ENCODE assay signal across 8 mouse cellular contexts in genomic region chr9:45115706-45116105, GRCm38 (mm10). TPM values are rescaled to one million over a fixed set of nuclear protein-coding genes. Genes with fewer than 3 reads are reported as not detected.
DNase-seq lines count a peak whose midpoint lies in the region; ATAC-seq lines count a peak whose summit lies in the region.

No protein-coding gene starts in this region.

- no peak for DNase-seq in heart, embryonic 10.5 days (ENCODE audit: low spot score)
- no peak for DNase-seq in heart, postnatal 36 days
- peak; percentile 75 for DNase-seq in ES-CJ7 (ENCODE audit: low read depth, low spot score)
- peak; percentile 79 for DNase-seq in embryonic facial prominence, embryonic 10.5 days (ENCODE audit: low spot score)
- no peak for DNase-seq in liver, embryonic 13.5 days
- DNase-seq in right cerebral cortex, postnatal 14 days: peak; percentile 59
- DNase-seq in spleen, postnatal 14 days (ENCODE audit: low spot score in 2 of 2): no peak

- 0 out of 2 replicates have a peak overlapping the region, but pooled peaks have one; percentile 29 for H3K9ac ChIP-seq in intestine, embryonic 15.5 days
- no peak overlapping the region for H3K9ac ChIP-seq in liver, embryonic 13.5 days

- peak overlapping the region; percentile 64 for H3K27ac ChIP-seq in heart, embryonic 10.5 days
- peak overlapping the region; percentile 84 for H3K27ac ChIP-seq in embryonic facial prominence, embryonic 10.5 days (replicated peaks)
- no peak overlapping the region for H3K27ac ChIP-seq in intestine, embryonic 15.5 days
- H3K27ac ChIP-seq in liver, embryonic 13.5 days: no peak overlapping the region

- H3K36me3 ChIP-seq in heart, embryonic 10.5 days: no peaks in the 10 kb centered on the region
- H3K36me3 ChIP-seq in embryonic facial prominence, embryonic 10.5 days (replicated peaks): no peaks in the 10 kb centered on the region
- no peaks in the 10 kb centered on the region for H3K36me3 ChIP-seq in intestine, embryonic 15.5 days
- H3K36me3 ChIP-seq in liver, embryonic 13.5 days: no peaks in the 10 kb centered on the region

- intact Hi-C loops in heart, postnatal 36 days (cut with DNase I): no loop called here

- 7% methylated on average over 14 of the region's 14 CpGs for WGBS in heart, embryonic 10.5 days
- WGBS in embryonic facial prominence, embryonic 10.5 days: 3% methylated on average over 14 of the region's 14 CpGs
- WGBS in intestine, embryonic 15.5 days: 3% methylated on average over 14 of the region's 14 CpGs
- 5% methylated on average over 14 of the region's 14 CpGs for WGBS in liver, embryonic 13.5 days (ENCODE audit: insufficient replicate concordance)

- H3K4me1 ChIP-seq in heart, embryonic 10.5 days: peaks cover 20% of the 10 kb centered on the region
- peaks cover 43% of the 10 kb centered on the region for H3K4me1 ChIP-seq in embryonic facial prominence, embryonic 10.5 days
- peaks cover 15% of the 10 kb centered on the region for H3K4me1 ChIP-seq in intestine, embryonic 15.5 days (replicated peaks)
- no peaks in the 10 kb centered on the region for H3K4me1 ChIP-seq in liver, embryonic 13.5 days (replicated peaks)

- peak; percentile 55 for ATAC-seq in intestine, embryonic 15.5 days
- ATAC-seq in liver, embryonic 13.5 days (ENCODE audit: low read depth): no peak

- H3K4me3 ChIP-seq in heart, embryonic 10.5 days: peak overlapping the region; percentile 51
- H3K4me3 ChIP-seq in embryonic facial prominence, embryonic 10.5 days: peak overlapping the region; percentile 57
- peak overlapping the region; percentile 31 for H3K4me3 ChIP-seq in intestine, embryonic 15.5 days (replicated peaks)
- H3K4me3 ChIP-seq in liver, embryonic 13.5 days (replicated peaks): no peak overlapping the region

- peaks cover 11% of the 10 kb centered on the region; the same call in 1 of the 2 replicates for H3K27me3 ChIP-seq in heart, embryonic 10.5 days (ENCODE audit: insufficient read depth, poor library complexity, severe bottlenecking)
- H3K27me3 ChIP-seq in embryonic facial prominence, embryonic 10.5 days (replicated peaks; ENCODE audit: low read depth, poor library complexity, severe bottlenecking): peaks cover 42% of the 10 kb centered on the region
- H3K27me3 ChIP-seq in intestine, embryonic 15.5 days (replicated peaks): no peaks in the 10 kb centered on the region
- peaks cover 48% of the 10 kb centered on the region for H3K27me3 ChIP-seq in liver, embryonic 13.5 days

- no peaks in the 10 kb centered on the region for H3K9me3 ChIP-seq in heart, embryonic 10.5 days
- no peaks in the 10 kb centered on the region for H3K9me3 ChIP-seq in embryonic facial prominence, embryonic 10.5 days
- no peaks in the 10 kb centered on the region for H3K9me3 ChIP-seq in intestine, embryonic 15.5 days
- H3K9me3 ChIP-seq in liver, embryonic 13.5 days (replicated peaks): no peaks in the 10 kb centered on the region

- H3K4me2 ChIP-seq in intestine, embryonic 15.5 days (replicated peaks): peak overlapping the region; percentile 64
- H3K4me2 ChIP-seq in liver, embryonic 13.5 days: peak overlapping the region; percentile 28; the same call in 1 of the 2 replicates

RNA-seq across cellular contexts. Expression of gene Scn2b, which starts 1.9 kb away (rescaled TPM):
- polyA plus RNA-seq in heart, embryonic 10.5 days (2016; fragmentation: Nextera tagmentation; extraction: Ambion mirVana): 2.3 and 5.3 TPM in 2 replicates
- 1 to 10 TPM; 1.2 to 1.4 TPM for total RNA-seq in heart, postnatal 36 days (2021)
- polyA plus RNA-seq in embryonic facial prominence, embryonic 10.5 days (2016; fragmentation: Nextera tagmentation; extraction: Ambion mirVana): 6.7 and 7.3 TPM in 2 replicates
- polyA plus RNA-seq in intestine, embryonic 15.5 days (2015; fragmentation: Nextera tagmentation; extraction: Ambion mirVana): 2.7 and 3.0 TPM in 2 replicates
- polyA plus RNA-seq in liver, embryonic 13.5 days (2015; fragmentation: Nextera tagmentation; extraction: Ambion mirVana): 0.38 and 0.45 TPM in 2 replicates

RNA-seq across cellular contexts. Expression of gene Scn4b, which starts 22.5 kb away (rescaled TPM):
- 1.9 and 2.7 TPM in 2 replicates for polyA plus RNA-seq in heart, embryonic 10.5 days (2016; fragmentation: Nextera tagmentation; extraction: Ambion mirVana)
- 1 to 10 TPM; 6.3 to 7.6 TPM for total RNA-seq in heart, postnatal 36 days (2021)
- polyA plus RNA-seq in embryonic facial prominence, embryonic 10.5 days (2016; fragmentation: Nextera tagmentation; extraction: Ambion mirVana): 0.48 and 0.79 TPM in 2 replicates
- polyA plus RNA-seq in intestine, embryonic 15.5 days (2015; fragmentation: Nextera tagmentation; extraction: Ambion mirVana): 0.11 and 0.13 TPM in 2 replicates
- 0.09 TPM in 2 replicates for polyA plus RNA-seq in liver, embryonic 13.5 days (2015; fragmentation: Nextera tagmentation; extraction: Ambion mirVana)

RNA-seq across cellular contexts. Expression of gene Jaml, which starts 36.7 kb away (rescaled TPM):
- 0.54 and 2.2 TPM in 2 replicates for polyA plus RNA-seq in heart, embryonic 10.5 days (2016; fragmentation: Nextera tagmentation; extraction: Ambion mirVana)
- under 1 TPM; 0.19 to 0.24 TPM for total RNA-seq in heart, postnatal 36 days (2021)
- polyA plus RNA-seq in embryonic facial prominence, embryonic 10.5 days (2016; fragmentation: Nextera tagmentation; extraction: Ambion mirVana): 0.96 and 1.4 TPM in 2 replicates
- 74.9 and 80.6 TPM in 2 replicates for polyA plus RNA-seq in intestine, embryonic 15.5 days (2015; fragmentation: Nextera tagmentation; extraction: Ambion mirVana)
- polyA plus RNA-seq in liver, embryonic 13.5 days (2015; fragmentation: Nextera tagmentation; extraction: Ambion mirVana): 0.16 TPM in 2 replicates

Comparison
In these comparisons a context has a peak if more than half of its experiments do, and no peak if none do; other contexts are left out.
1. DNase-seq: peak in ES-CJ7 (single experiment), embryonic facial prominence, embryonic 10.5 days (single experiment) and right cerebral cortex, postnatal 14 days (single experiment); none in heart, embryonic 10.5 days (single experiment), heart, postnatal 36 days (0 of 2), liver, embryonic 13.5 days (single experiment) and spleen, postnatal 14 days (0 of 2).
2. H3K27ac ChIP-seq: peak in heart, embryonic 10.5 days (single experiment) and embryonic facial prominence, embryonic 10.5 days (single experiment); none in intestine, embryonic 15.5 days (single experiment) and liver, embryonic 13.5 days (single experiment).
3. RNA of gene Jaml, which starts 36.7 kb away (polyA plus RNA-seq): 74.9 to 80.6 TPM in intestine, embryonic 15.5 days; 0.54 to 2.2 TPM in heart, embryonic 10.5 days, 0.96 to 1.4 TPM in embryonic facial prominence, embryonic 10.5 days and 0.16 TPM in liver, embryonic 13.5 days; every median in the first group is over 10 times any median in the second.